ENCODE assay signal across 16 mouse cellular contexts in the genomic region with DNA sequence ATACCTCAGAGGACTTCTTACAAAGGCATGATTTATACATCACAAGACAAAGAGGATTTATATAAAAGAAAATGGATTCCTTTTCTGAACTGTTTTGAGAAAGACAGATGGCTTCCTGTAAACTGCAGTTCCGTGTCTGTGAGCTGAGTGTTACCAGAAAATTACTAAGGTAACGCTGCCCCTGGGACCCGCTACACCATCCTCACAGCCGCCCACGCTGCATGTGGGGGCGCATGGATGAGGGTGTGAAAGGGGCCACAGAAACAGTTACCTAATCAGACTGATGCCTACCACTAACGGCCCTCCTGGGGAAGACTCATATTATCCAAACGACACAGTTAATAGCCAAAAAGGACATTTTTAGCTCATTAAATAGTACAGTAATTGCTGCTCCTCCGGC.
DNase-seq lines count a peak whose midpoint lies in the region.
"Had no signal": no experiment of that assay in that cellular context is flagged by ENCODE, and none has a peak within 500 bp of the region (broad histone marks: within the 10 kb centered on the region; RNA-seq: fewer than 3 reads in every experiment).

No protein-coding gene starts in this region.

- DNase-seq in frontal cortex, postnatal 36 days (ENCODE audit: low spot score in 2 of 2) = peak; percentile 30 to 36
- no peak for DNase-seq in frontal cortex, postnatal 25 days (ENCODE audit: low spot score in 2 of 2)
- peak; percentile 19 for DNase-seq in layer of hippocampus, adult 8-10 months (ENCODE audit: low spot score in 2 of 2)
- DNase-seq in layer of hippocampus, adult 9-10 months (ENCODE audit: low spot score) = no peak
- peak; percentile 46 to 72 for DNase-seq in right cerebral cortex, adult 2 months (ENCODE audit: low spot score in 2 of 2)
- DNase-seq in right cerebral cortex, postnatal 14 days = no peak
- no peak for DNase-seq in urinary bladder, postnatal 10 days (ENCODE audit: low spot score)
- DNase-seq in gastrocnemius, postnatal 10 days = no peak
- DNase-seq: adrenal gland, adult 2 months; cerebellum, adult 11-12 months; cerebellum, postnatal 36 days; gastrocnemius, adult 2 months; heart, adult 2 months; kidney, adult 2 months; kidney, postnatal 25 days; thymus, postnatal 36 days had no signal

Comparison
In these comparisons a context has a peak if more than half of its experiments do, and no peak if none do; other contexts are left out.
1. DNase-seq: peak in frontal cortex, postnatal 36 days (2 of 2), layer of hippocampus, adult 8-10 months (2 of 2) and right cerebral cortex, adult 2 months (2 of 2); none in frontal cortex, postnatal 25 days (0 of 2), layer of hippocampus, adult 9-10 months (single experiment), right cerebral cortex, postnatal 14 days (single experiment), urinary bladder, postnatal 10 days (single experiment) and gastrocnemius, postnatal 10 days (single experiment).